Mouse (Mus musculus) spleen, adult 2 months (tissue): ENCODE measurements around the gene Gtf2f2. TPM values are rescaled to one million over a fixed set of nuclear protein-coding genes. Genes with fewer than 3 reads are reported as not detected.

Experiments
- DNase-seq, 2 experiments: peaks; one replicate each; pipeline versions ENCODE4 v3.0.0 to v3.0.0-alpha.2; 2012 to 2021; ENCODE audit warnings: low spot score in 2 of 2, low read depth in 1 of 2
- H3K27ac ChIP-seq: fragments of 200-500 bp; 2 replicates; pipeline ENCODE4 v1.5.1; 2012; ENCODE audit warnings: low read length, inconsistent platforms; ENCODE audit not compliant: insufficient read depth
- H3K27me3 ChIP-seq: fragments of 200-500 bp; 2 replicates; pipeline ENCODE4 v1.6.1; 2012; ENCODE audit warnings: mild to moderate bottlenecking, moderate library complexity, low read length, inconsistent platforms; ENCODE audit not compliant: control insufficient read depth, insufficient read depth
- H3K36me3 ChIP-seq: fragments of 200-500 bp; 2 replicates; pipeline ENCODE4 v1.6.1; 2012; ENCODE audit warnings: mild to moderate bottlenecking, low read length, inconsistent platforms; ENCODE audit not compliant: control insufficient read depth, insufficient read depth
- H3K4me1 ChIP-seq: fragments of 200-500 bp; 2 replicates; pipeline ENCODE4 v1.6.1; 2011; ENCODE audit warnings: inconsistent platforms; ENCODE audit not compliant: control insufficient read depth, insufficient read depth, insufficient read length
- H3K4me3 ChIP-seq: fragments of 200-500 bp; 2 replicates; pipeline ENCODE4 v1.5.1; 2011; ENCODE audit warnings: mild to moderate bottlenecking, inconsistent platforms; ENCODE audit not compliant: insufficient read depth, insufficient read length; ENCODE audit errors: extremely low read depth
- CTCF ChIP-seq: fragments of 200-500 bp; IDR thresholded peaks from 2 replicates; pipeline ENCODE4 v1.5.1; 2011; ENCODE audit warnings: mild to moderate bottlenecking, inconsistent platforms; ENCODE audit not compliant: insufficient read depth, insufficient read length, insufficient replicate concordance; ENCODE audit errors: extremely low read depth
- POLR2A ChIP-seq: fragments of 200-500 bp; IDR thresholded peaks from 2 replicates; pipeline ENCODE4 v1.6.1; 2011; ENCODE audit warnings: low read depth, low read length, inconsistent platforms
- WGBS: fragments of 180-500 bp; shearing (Covaris S2); methylation state at CpG from one replicate; pipeline ENCODE4 v1.1.7; 2018; 5-methylcytosine and 5-hydroxymethylcytosine counted together
- polyA plus RNA-seq: library from polyadenylated mRNA; depleted of rRNA; stranded (reverse); fragments of >200 nt; gene quantifications from 2 replicates; pipeline ENCODE4 v1.2.3, GENCODE M21; 2012

Gtf2f2 gene
- polyA plus RNA-seq, 1 experiment = 1.4 TPM

GRCm38 (mm10) chr14:75962250-75962649 lies 48.4 kb downstream of the Gtf2f2 start:
- Histone ChIP-seq H3K4me3 (no peak overlapping the region), H3K27me3 (no peaks in the 10 kb centered on the region), H3K4me1 (no peaks in the 10 kb centered on the region), H3K36me3 (no peaks in the 10 kb centered on the region), H3K27ac (no peak overlapping the region)
- 94% methylated on average over 9 of the region's 9 CpGs for WGBS
- TF ChIP-seq CTCF = no peak
- TF ChIP-seq POLR2A = no peak
- DNase-seq = no peak

GRCm38 (mm10) chr14:75954766-75955165 lies 55.9 kb downstream of the Gtf2f2 start, which contains the start of gene Kctd4:
TSS of gene Kctd4 (plus strand) at chr14:75955009.
- Histone ChIP-seq H3K36me3 (no peaks in the 10 kb centered on the region; the same call in 1 of the 2 replicates), H3K27ac (no peak within 1 kb of the TSS), H3K27me3 (no peaks in the 10 kb centered on the region), H3K4me1 (no peaks in the 10 kb centered on the region), H3K4me3 (no peak within 1 kb of the TSS)
- WGBS = 91% methylated on average over 7 of the region's 7 CpGs
- no peak for DNase-seq
- TF ChIP-seq POLR2A (no peak), CTCF (no peak)

GRCm38 (mm10) chr14:75953011-75953410 lies 57.7 kb downstream of the Gtf2f2 start:
- WGBS = 82% methylated on average over 2 of the region's 2 CpGs
- no peaks in the 10 kb centered on the region for H3K4me1 ChIP-seq

GRCm38 (mm10) chr14:75947674-75948073 lies 63.0 kb downstream of the Gtf2f2 start:
- Histone ChIP-seq H3K36me3 (no peaks in the 10 kb centered on the region; the same call in 1 of the 2 replicates), H3K27me3 (no peaks in the 10 kb centered on the region), H3K27ac (no peak overlapping the region), H3K4me1 (no peaks in the 10 kb centered on the region), H3K4me3 (no peak overlapping the region)
- TF ChIP-seq POLR2A (no peak), CTCF (no peak)
- WGBS = 75% methylated on average over 3 of the region's 3 CpGs
- DNase-seq = no peak

More at GRCm38 (mm10) chr14:75953011-75953410, 57.7 kb downstream of the Gtf2f2 start:
- DNase-seq = no peak
- TF ChIP-seq POLR2A = no peak
- TF ChIP-seq CTCF = no peak
- no peaks in the 10 kb centered on the region; the same call in 1 of the 2 replicates for H3K36me3 ChIP-seq
- no peak overlapping the region for H3K27ac ChIP-seq
- no peaks in the 10 kb centered on the region for H3K27me3 ChIP-seq
- H3K4me3 ChIP-seq = no peak overlapping the region

GRCm38 (mm10) chr14:75942365-75942764 lies 68.3 kb downstream of the Gtf2f2 start:
- DNase-seq = no peak
- TF ChIP-seq CTCF (no peak), POLR2A (no peak)
- 95% methylated on average over 3 of the region's 3 CpGs for WGBS

GRCm38 (mm10) chr14:75941500-75941899 lies 69.2 kb downstream of the Gtf2f2 start:
- Histone ChIP-seq H3K27me3 (no peaks in the 10 kb centered on the region), H3K36me3 (peaks cover 2% of the 10 kb centered on the region), H3K4me1 (no peaks in the 10 kb centered on the region), H3K4me3 (no peak overlapping the region), H3K27ac (no peak overlapping the region)
- WGBS = 95% methylated on average over 1 of the region's 1 CpGs
- no peak for DNase-seq
- TF ChIP-seq POLR2A = no peak
- no peak for TF ChIP-seq CTCF

More at GRCm38 (mm10) chr14:75942365-75942764, 68.3 kb downstream of the Gtf2f2 start:
- Histone ChIP-seq H3K36me3 (peaks cover 2% of the 10 kb centered on the region), H3K27me3 (no peaks in the 10 kb centered on the region), H3K4me3 (no peak overlapping the region), H3K27ac (no peak overlapping the region), H3K4me1 (no peaks in the 10 kb centered on the region)

GRCm38 (mm10) chr14:75937714-75938113 lies 73.0 kb downstream of the Gtf2f2 start:
- Histone ChIP-seq H3K36me3 (peaks cover 2% of the 10 kb centered on the region), H3K27ac (no peak overlapping the region), H3K4me3 (no peak overlapping the region), H3K27me3 (no peaks in the 10 kb centered on the region), H3K4me1 (no peaks in the 10 kb centered on the region)
- DNase-seq = no peak
- no peak for TF ChIP-seq POLR2A
- no peak for TF ChIP-seq CTCF
- WGBS = 52% methylated on average over 1 of the region's 1 CpGs
